Mouse (Mus musculus) adrenal gland, adult 2 months (tissue): ENCODE results near the gene Crb1. TPM values are rescaled to one million over a fixed set of nuclear protein-coding genes. Genes with fewer than 3 reads are reported as not detected.
"Not testable (repeated sequence)": the region's sequence is repeated elsewhere in the genome, so short reads cannot be mapped to it uniquely, and the experiment has no call there.

Experiments used
- DNase-seq: peaks from one replicate; pipeline ENCODE4 v3.0.0; 2021
- long read RNA-seq: library from polyadenylated mRNA; stranded (forward); transcript quantifications from one replicate; pipeline ENCODE4 v2.0.0, GENCODE M21; 2021
- polyA plus RNA-seq: library from polyadenylated mRNA; depleted of rRNA; stranded (reverse); fragments of >200 nt; gene quantifications from 2 replicates; pipeline ENCODE4 v1.2.3, GENCODE M21; 2012; rRNA removed
- total RNA-seq, 2 experiments: library from RNA; stranded (reverse); gene quantifications; 2 replicates each; pipeline ENCODE4 v1.2.3; 2021

The Crb1 gene
- total RNA-seq = not detected
- not detected in 2 replicates for polyA plus RNA-seq
- long read RNA-seq = 0 reads

GRCm38 (mm10) chr1:139376638-139377286, at the start of gene Crb1:
Gene Crb1, minus strand, starts transcription at chr1:139377100.
- DNase-seq = no peak

- no peak for DNase-seq
These were observed 48.1 kb upstream of the Crb1 start for GRCm38 (mm10) chr1:139425006-139425405.

- no peak for DNase-seq
These were observed 47.0 kb upstream of the Crb1 start for GRCm38 (mm10) chr1:139423931-139424330.

GRCm38 (mm10) chr1:139422941-139423340, 46.0 kb upstream of the Crb1 start:
- peak; percentile 11 for DNase-seq

- peak; percentile 94 for DNase-seq
These were observed 45.2 kb upstream of the Crb1 start, which contains the start of gene Zbtb41 for GRCm38 (mm10) chr1:139421875-139422791. Gene Zbtb41, plus strand, starts transcription at chr1:139422288.

GRCm38 (mm10) chr1:139421521-139421874, 44.6 kb upstream of the Crb1 start:
- peak; percentile 13 for DNase-seq

- no peak for DNase-seq
These were observed 36.6 kb upstream of the Crb1 start for GRCm38 (mm10) chr1:139413465-139413864.

- not testable (repeated sequence) for DNase-seq
These were observed 35.5 kb upstream of the Crb1 start for GRCm38 (mm10) chr1:139412365-139412764.

GRCm38 (mm10) chr1:139407701-139408100, 30.8 kb upstream of the Crb1 start:
- DNase-seq = peak; percentile 6

GRCm38 (mm10) chr1:139405766-139406165, 28.9 kb upstream of the Crb1 start:
- DNase-seq = no peak

GRCm38 (mm10) chr1:139396589-139396988, 19.7 kb upstream of the Crb1 start:
- DNase-seq = no peak

GRCm38 (mm10) chr1:139391747-139392146, 14.8 kb upstream of the Crb1 start:
- no peak for DNase-seq

- no peak for DNase-seq
These were observed 2.7 kb upstream of the Crb1 start for GRCm38 (mm10) chr1:139379621-139379984.

GRCm38 (mm10) chr1:139378861-139379620, 2.1 kb upstream of the Crb1 start:
- DNase-seq = no peak

- DNase-seq = no peak
These were observed 1.0 kb downstream of the Crb1 start for GRCm38 (mm10) chr1:139375900-139376299.

GRCm38 (mm10) chr1:139371341-139371740, 5.6 kb downstream of the Crb1 start:
- DNase-seq = no peak

GRCm38 (mm10) chr1:139348566-139348965, 28.3 kb downstream of the Crb1 start:
- DNase-seq = no peak

GRCm38 (mm10) chr1:139346602-139347371, 30.1 kb downstream of the Crb1 start:
- no peak for DNase-seq

- DNase-seq = no peak
These were observed 30.8 kb downstream of the Crb1 start for GRCm38 (mm10) chr1:139346030-139346601.

GRCm38 (mm10) chr1:139340178-139340859, 36.6 kb downstream of the Crb1 start:
- no peak for DNase-seq

- no peak for DNase-seq
These were observed 39.9 kb downstream of the Crb1 start for GRCm38 (mm10) chr1:139336997-139337396.
